Mouse (Mus musculus): ENCODE measurements around the gene Mrpl14.

GRCm38 (mm10) chr17:45710407-45710806 lies 24.3 kb downstream of the Mrpl14 start:
- TF ChIP-seq CTCF (IDR thresholded peaks at IDR 0.05; ENCODE audit: borderline replicate concordance, insufficient read depth, low read length) (no peak), POLR2A (IDR thresholded peaks at IDR 0.05; ENCODE audit: low read depth, low read length) (no peak)
